Comparison of ENCODE assay signal across 8 mouse cellular contexts in the genomic region with DNA sequence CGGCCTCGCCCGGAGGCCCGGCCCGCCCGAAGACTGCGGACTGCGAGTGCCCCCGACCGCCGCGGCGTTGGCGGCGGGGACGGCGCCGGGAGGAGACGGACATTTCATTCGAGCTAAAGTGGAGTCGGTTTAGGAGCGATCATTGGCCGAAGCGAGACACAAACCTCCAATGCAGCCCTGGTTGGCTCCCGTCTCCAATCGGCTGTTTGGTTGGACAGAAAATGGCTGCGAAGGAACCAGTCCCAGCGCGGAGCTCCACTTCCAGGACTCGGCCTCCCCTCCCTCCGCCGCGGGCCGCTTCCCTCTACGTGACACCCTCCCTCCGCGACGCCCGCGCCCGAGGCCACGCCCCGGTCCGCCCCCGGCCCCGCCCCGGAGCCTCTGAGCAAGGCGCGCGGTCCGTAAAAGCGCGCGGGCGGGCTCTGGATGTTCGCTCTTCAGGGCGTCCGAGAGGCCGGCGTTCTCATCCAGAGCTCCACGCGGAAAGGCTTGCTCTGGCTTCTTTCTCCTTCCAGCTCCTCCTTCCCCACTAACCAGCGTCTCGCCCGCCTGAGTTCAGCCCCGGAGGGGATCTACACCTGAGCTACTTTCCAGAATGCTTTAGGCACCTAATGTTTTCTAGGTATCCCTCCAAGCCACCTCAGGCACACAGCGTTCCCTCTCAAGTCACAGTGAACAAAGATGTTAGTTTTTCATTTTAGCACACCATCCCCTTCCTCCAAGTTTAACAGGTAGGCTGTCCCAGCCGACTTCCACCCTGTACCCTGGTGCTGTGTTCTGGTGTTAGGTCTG. TPM values are rescaled to one million over a fixed set of nuclear protein-coding genes. Genes with fewer than 3 reads are reported as not detected.
A peak's percentile ranks its signal among the peaks of the same experiment; 100 is the strongest.
DNase-seq lines count a peak whose midpoint lies in the region; ATAC-seq and TF ChIP-seq lines count a peak whose summit lies in the region.

Nfyb (minus strand) TSS at position 305 of the 792 bp plus-strand sequence.

- TF ChIP-seq EP300 in ES-Bruce4 (IDR thresholded peaks at IDR 0.05; ENCODE audit: insufficient read depth, low read depth, low read length): peak; percentile 38; the same call in 1 of the 2 replicates
- TF ChIP-seq EP300 in liver, postnatal 0 days (IDR thresholded peaks at IDR 0.05; ENCODE audit: low read depth): no peak

- ATAC-seq in cerebellum, adult (ENCODE audit: insufficient number of reproducible peaks, low FRiP score, low TSS enrichment): peak; percentile 98
- ATAC-seq in forebrain, embryonic 13.5 days: peak; percentile 96
- ATAC-seq in liver, postnatal 0 days: peak; percentile 95
- ATAC-seq in neural tube, embryonic 14.5 days (ENCODE audit: low read depth): peak; percentile 97

- WGBS in forebrain, embryonic 13.5 days: under 1% methylated on average over 64 of the region's 68 CpGs
- under 1% methylated on average over 67 of the region's 68 CpGs for WGBS in large intestine, adult 2 months
- WGBS in liver, postnatal 0 days (ENCODE audit: insufficient replicate concordance): 2% methylated on average over 55 of the region's 68 CpGs
- 2% methylated on average over 47 of the region's 68 CpGs for whole genome bisulfite sequencing in neural tube, embryonic 14.5 days

- peak; percentile 97 to 98 for DNase-seq in heart, postnatal 10 days
- peak; percentile 84 for DNase-seq in large intestine, adult 2 months (ENCODE audit: low read depth, low spot score)
- DNase-seq in liver, postnatal 0 days: peak; percentile 98
- DNase-seq in testis, postnatal 10 days (ENCODE audit: low spot score): peak; percentile 98

- peak within 1 kb of the TSS; percentile 85 for H3K4me3 ChIP-seq in ES-Bruce4 (ENCODE audit: low read depth, low read length)
- H3K4me3 ChIP-seq in forebrain, embryonic 13.5 days: peak within 1 kb of the TSS; percentile 86
- peak within 1 kb of the TSS; percentile 84 for H3K4me3 ChIP-seq in liver, postnatal 0 days (ENCODE audit: low read depth, low read length)
- H3K4me3 ChIP-seq in neural tube, embryonic 14.5 days (ENCODE audit: low read depth, low read length): peak within 1 kb of the TSS; percentile 88

- H3K27me3 ChIP-seq in ES-Bruce4 (ENCODE audit: control insufficient read depth, insufficient read depth, low read length, poor library complexity, severe bottlenecking): no peaks in the 10 kb centered on the region
- H3K27me3 ChIP-seq in forebrain, embryonic 13.5 days: no peaks in the 10 kb centered on the region
- H3K27me3 ChIP-seq in liver, postnatal 0 days (ENCODE audit: insufficient read depth, low read length): no peaks in the 10 kb centered on the region
- no peaks in the 10 kb centered on the region for H3K27me3 ChIP-seq in neural tube, embryonic 14.5 days (ENCODE audit: control insufficient read depth, insufficient read depth, low read length)

- H3K9ac ChIP-seq in ES-Bruce4 (ENCODE audit: low read depth, poor library complexity, severe bottlenecking): peak within 1 kb of the TSS; percentile 99
- peak within 1 kb of the TSS; percentile 99 for H3K9ac ChIP-seq in forebrain, embryonic 13.5 days
- peak within 1 kb of the TSS; percentile 97 for H3K9ac ChIP-seq in liver, postnatal 0 days (replicated peaks)
- peak within 1 kb of the TSS; percentile 97 for H3K9ac ChIP-seq in neural tube, embryonic 14.5 days (replicated peaks; ENCODE audit: low read depth, low read length)

- TF ChIP-seq CTCF in ES-Bruce4 (IDR thresholded peaks at IDR 0.05; ENCODE audit: low read depth, low read length): no peak
- TF ChIP-seq CTCF in liver, postnatal 0 days (IDR thresholded peaks at IDR 0.05; ENCODE audit: low read depth): no peak

- intact Hi-C loops in heart, postnatal 10 days (cut with DNase I): loop anchor here (5.0 to 10.0 kb wide), 2 partner anchors 98 to 781 kb away; partner anchors contain the start of gene Washc4

- peak within 1 kb of the TSS; percentile 78 for H3K4me2 ChIP-seq in forebrain, embryonic 13.5 days
- H3K4me2 ChIP-seq in liver, postnatal 0 days (ENCODE audit: low read depth, low read length): peak within 1 kb of the TSS; percentile 84
- H3K4me2 ChIP-seq in neural tube, embryonic 14.5 days (ENCODE audit: low read depth, low read length): peak within 1 kb of the TSS; percentile 60

- peak; percentile 59 for TF ChIP-seq POLR2A in ES-Bruce4 (IDR thresholded peaks at IDR 0.05; ENCODE audit: insufficient read depth, low read length)

- H3K9me3 ChIP-seq in ES-Bruce4 (replicated peaks; ENCODE audit: control insufficient read depth, insufficient read depth, low read length, poor library complexity, severe bottlenecking): no peaks in the 10 kb centered on the region
- no peaks in the 10 kb centered on the region for H3K9me3 ChIP-seq in forebrain, embryonic 13.5 days (replicated peaks)
- no peaks in the 10 kb centered on the region for H3K9me3 ChIP-seq in liver, postnatal 0 days (ENCODE audit: low read length)
- no peaks in the 10 kb centered on the region for H3K9me3 ChIP-seq in neural tube, embryonic 14.5 days (ENCODE audit: control insufficient read depth, low read length)

- peaks cover 12% of the 10 kb centered on the region; the same call in 1 of the 2 replicates for H3K36me3 ChIP-seq in ES-Bruce4 (ENCODE audit: control insufficient read depth, insufficient read depth, low read length, poor library complexity, severe bottlenecking)
- peaks cover 22% of the 10 kb centered on the region; the same call in 1 of the 2 replicates for H3K36me3 ChIP-seq in forebrain, embryonic 13.5 days (ENCODE audit: poor library complexity, severe bottlenecking)
- peaks cover 20% of the 10 kb centered on the region for H3K36me3 ChIP-seq in liver, postnatal 0 days (replicated peaks; ENCODE audit: insufficient read depth, low read length)
- peaks cover 5% of the 10 kb centered on the region; the same call in 1 of the 2 replicates for H3K36me3 ChIP-seq in neural tube, embryonic 14.5 days (ENCODE audit: control insufficient read depth, insufficient read depth, low read length)

- H3K4me1 ChIP-seq in ES-Bruce4 (ENCODE audit: control insufficient read depth, insufficient read depth, low read length): peaks cover 7% of the 10 kb centered on the region
- H3K4me1 ChIP-seq in forebrain, embryonic 13.5 days: peaks cover 40% of the 10 kb centered on the region
- H3K4me1 ChIP-seq in liver, postnatal 0 days (ENCODE audit: insufficient read depth): peaks cover 37% of the 10 kb centered on the region
- H3K4me1 ChIP-seq in neural tube, embryonic 14.5 days (ENCODE audit: control insufficient read depth, insufficient read depth, low read length): peaks cover 18% of the 10 kb centered on the region

- H3K27ac ChIP-seq in ES-Bruce4 (ENCODE audit: insufficient read depth, low read length): peak within 1 kb of the TSS; percentile 87
- peak within 1 kb of the TSS; percentile 100 for H3K27ac ChIP-seq in forebrain, embryonic 13.5 days
- H3K27ac ChIP-seq in liver, postnatal 0 days (ENCODE audit: low read depth): peak within 1 kb of the TSS; percentile 99
- peak within 1 kb of the TSS; percentile 99 for H3K27ac ChIP-seq in neural tube, embryonic 14.5 days (ENCODE audit: low read depth, low read length)

RNA-seq across cellular contexts. Expression of gene Nfyb, which starts in this region (rescaled TPM):
- polyA plus RNA-seq in ES-Bruce4 (2011; ENCODE audit: insufficient read depth, insufficient read length, low read depth, missing spikeins): 101 and 114 TPM in 2 replicates
- 65.3 and 68.9 TPM in 2 replicates for polyA plus RNA-seq in forebrain, embryonic 13.5 days (2015; fragmentation: Nextera tagmentation; extraction: Ambion mirVana)
- 10 to 100 TPM; 18.4 to 19.9 TPM for total RNA-seq in heart, postnatal 10 days (2021)
- 7.5 and 7.8 TPM in 2 replicates for polyA plus RNA-seq in large intestine, adult 2 months (2012; rRNA removed)
- 26.6 and 30.1 TPM in 2 replicates for polyA plus RNA-seq in liver, postnatal 0 days (2015; fragmentation: Nextera tagmentation; extraction: Ambion mirVana)
- polyA plus RNA-seq in neural tube, embryonic 14.5 days (2014; fragmentation: Nextera tagmentation; extraction: Ambion mirVana): 41.2 and 48.2 TPM in 2 replicates

Comparison
In these comparisons a context has a peak if more than half of its experiments do, and no peak if none do; other contexts are left out.
1. Peak in every context shown above with its lines: DNase-seq, ATAC-seq, H3K4me3 ChIP-seq and H3K27ac ChIP-seq.